Mouse (Mus musculus) neural tube, embryonic 11.5 days (tissue): Measurements from ENCODE around the gene Ift172. TPM values are rescaled to one million over a fixed set of nuclear protein-coding genes. Genes with fewer than 3 reads are reported as not detected.

Source experiments
- ATAC-seq: fragments of 200-750 bp; cut with Nextera tagmentation; 2 replicates; pipeline ENCODE4 v1.8.0; 2017; ENCODE audit warnings: moderate number of reproducible peaks, mild to moderate bottlenecking, moderate TSS enrichment, moderate library complexity; ENCODE audit not compliant: insufficient read depth, low FRiP score, low TSS enrichment
- DNase-seq: peaks from one replicate; pipeline ENCODE4 v3.0.0-alpha.2; 2015; ENCODE audit warnings: low spot score
- H3K27ac ChIP-seq: fragments of 300-500 bp; sonication (generic); 2 replicates; pipeline ENCODE4 v1.5.1; 2014; ENCODE audit warnings: low read depth, mild to moderate bottlenecking, low read length
- H3K27me3 ChIP-seq: fragments of 300-500 bp; sonication (generic); 2 replicates; pipeline ENCODE4 v1.6.1; 2014; ENCODE audit warnings: mild to moderate bottlenecking, low read length, mixed read lengths; ENCODE audit not compliant: control insufficient read depth, insufficient read depth
- H3K36me3 ChIP-seq: fragments of 300-500 bp; sonication (generic); 2 replicates; pipeline ENCODE4 v1.6.1; 2014; ENCODE audit warnings: mild to moderate bottlenecking, low read length, moderate library complexity, mixed read lengths; ENCODE audit not compliant: control insufficient read depth, insufficient read depth
- H3K4me1 ChIP-seq: fragments of 300-500 bp; sonication (generic); 2 replicates; pipeline ENCODE4 v1.6.1; 2014; ENCODE audit warnings: low read length, mixed read lengths; ENCODE audit not compliant: control insufficient read depth, insufficient read depth
- H3K4me2 ChIP-seq: fragments of 300-500 bp; sonication (generic); 2 replicates; pipeline ENCODE4 v1.6.1; 2014; ENCODE audit warnings: low read depth, mild to moderate bottlenecking, moderate library complexity
- H3K4me3 ChIP-seq: fragments of 300-500 bp; sonication (generic); 2 replicates; pipeline ENCODE4 v1.5.1; 2014; ENCODE audit warnings: low read depth, low read length
- H3K9ac ChIP-seq: fragments of 300-500 bp; sonication (generic); 2 replicates; pipeline ENCODE4 v1.6.1; 2014; ENCODE audit warnings: mild to moderate bottlenecking, low read length
- H3K9me3 ChIP-seq: fragments of 300-500 bp; sonication (generic); 2 replicates; pipeline ENCODE4 v1.6.1; 2016; ENCODE audit warnings: low read length; ENCODE audit not compliant: control insufficient read depth
- WGBS: fragments of 180-500 bp; shearing (Covaris S2); extraction: QIAGEN DNeasy Blood & Tissue Kit; methylation state at CpG from one replicate; pipeline ENCODE4 v1.1.7; 2014; 5-methylcytosine and 5-hydroxymethylcytosine counted together
- polyA plus RNA-seq: library from polyadenylated mRNA; unstranded; fragments of >200 nt; fragmentation: Nextera tagmentation; extraction: Ambion mirVana; gene quantifications from 2 replicates; pipeline ENCODE4 v1.2.1, GENCODE M21; 2014

The Ift172 gene
- polyA plus RNA-seq, 1 experiment from 2014 or later, result 33.0 TPM

GRCm38 (mm10) chr5:31226641-31227040 lies 64.3 kb downstream of the Ift172 start:
- WGBS, result 85% methylated on average over 1 of the region's 1 CpGs
- DNase-seq (no peak), ATAC-seq (no peak)
- H3K4me3 ChIP-seq, result no peak overlapping the region
- H3K4me1 ChIP-seq, result no peaks in the 10 kb centered on the region
- H3K27ac ChIP-seq, result no peak overlapping the region
- no peaks in the 10 kb centered on the region for H3K36me3 ChIP-seq
- H3K9me3 ChIP-seq, result no peaks in the 10 kb centered on the region
- H3K27me3 ChIP-seq, result no peaks in the 10 kb centered on the region
- no peak overlapping the region for H3K9ac ChIP-seq
- H3K4me2 ChIP-seq, result no peak overlapping the region

DNA sequence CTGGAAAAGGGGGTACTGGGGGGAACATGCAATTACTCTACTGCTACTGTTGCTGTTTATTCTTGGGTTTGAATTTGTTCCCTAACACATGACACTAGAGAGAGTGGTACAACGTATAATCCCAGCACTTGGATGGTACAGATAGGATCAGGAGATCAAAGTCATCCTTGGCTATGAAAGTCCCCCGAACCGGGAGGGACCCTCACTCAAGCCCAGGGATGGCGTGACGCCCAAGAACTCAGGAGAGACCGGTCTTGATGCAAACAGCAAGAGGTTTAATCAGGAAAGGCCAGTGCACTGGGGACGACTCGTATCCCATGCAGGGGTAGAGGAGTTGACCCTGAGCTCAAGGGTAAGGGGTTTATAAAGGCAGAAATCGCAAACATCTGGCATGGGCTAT lies 68.2 kb downstream of the Ift172 start:
- Histone ChIP-seq H3K27me3 (no peaks in the 10 kb centered on the region), H3K9me3 (no peaks in the 10 kb centered on the region), H3K4me2 (no peak overlapping the region), H3K36me3 (no peaks in the 10 kb centered on the region), H3K4me3 (no peak overlapping the region), H3K9ac (no peak overlapping the region), H3K4me1 (no peaks in the 10 kb centered on the region), H3K27ac (no peak overlapping the region)
- ATAC-seq (no peak), DNase-seq (no peak)
- WGBS, result 93% methylated on average over 9 of the region's 9 CpGs

DNA sequence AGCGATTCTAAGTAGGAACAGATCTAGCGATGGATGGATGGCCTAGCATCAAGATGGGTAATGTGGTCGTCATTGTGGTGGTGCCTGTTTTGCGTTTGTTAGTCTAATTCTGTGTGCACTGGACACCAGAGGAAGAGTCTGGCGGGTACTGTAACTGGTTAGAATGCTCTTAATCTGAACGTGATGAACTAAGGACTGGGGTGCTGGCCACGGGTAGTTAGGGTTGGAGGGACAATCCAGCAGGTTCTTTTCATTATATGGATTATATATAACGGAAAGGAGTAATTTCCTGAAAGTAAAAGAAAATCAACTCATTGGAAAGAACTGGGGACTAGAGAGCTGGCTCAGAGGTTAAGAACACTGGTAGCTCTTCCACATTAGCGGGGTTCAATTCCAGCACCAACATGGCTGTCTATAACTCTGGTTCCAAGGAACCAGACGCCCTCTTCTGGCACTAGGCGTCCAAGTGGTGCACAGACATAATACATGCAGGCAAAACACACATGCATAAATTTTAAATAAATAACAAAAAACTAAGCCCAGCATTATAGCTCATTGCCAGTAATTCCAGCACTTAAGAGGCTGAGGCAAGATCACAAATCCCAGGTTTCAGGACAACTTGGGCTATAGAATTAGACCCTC lies 69.5 kb downstream of the Ift172 start:
- 18% methylated on average over 11 of the region's 11 CpGs for WGBS
- Histone ChIP-seq H3K36me3 (no peaks in the 10 kb centered on the region), H3K9me3 (no peaks in the 10 kb centered on the region), H3K4me1 (peaks cover 2% of the 10 kb centered on the region; the same call in 1 of the 2 replicates), H3K27me3 (no peaks in the 10 kb centered on the region), H3K9ac (peak overlapping the region; percentile 93), H3K27ac (peak overlapping the region; percentile 84), H3K4me3 (peak overlapping the region; percentile 84), H3K4me2 (peak overlapping the region; percentile 84)
- ATAC-seq, result peak; percentile 28; the same call in 1 of the 2 replicates
- peak; percentile 58 for DNase-seq

DNA sequence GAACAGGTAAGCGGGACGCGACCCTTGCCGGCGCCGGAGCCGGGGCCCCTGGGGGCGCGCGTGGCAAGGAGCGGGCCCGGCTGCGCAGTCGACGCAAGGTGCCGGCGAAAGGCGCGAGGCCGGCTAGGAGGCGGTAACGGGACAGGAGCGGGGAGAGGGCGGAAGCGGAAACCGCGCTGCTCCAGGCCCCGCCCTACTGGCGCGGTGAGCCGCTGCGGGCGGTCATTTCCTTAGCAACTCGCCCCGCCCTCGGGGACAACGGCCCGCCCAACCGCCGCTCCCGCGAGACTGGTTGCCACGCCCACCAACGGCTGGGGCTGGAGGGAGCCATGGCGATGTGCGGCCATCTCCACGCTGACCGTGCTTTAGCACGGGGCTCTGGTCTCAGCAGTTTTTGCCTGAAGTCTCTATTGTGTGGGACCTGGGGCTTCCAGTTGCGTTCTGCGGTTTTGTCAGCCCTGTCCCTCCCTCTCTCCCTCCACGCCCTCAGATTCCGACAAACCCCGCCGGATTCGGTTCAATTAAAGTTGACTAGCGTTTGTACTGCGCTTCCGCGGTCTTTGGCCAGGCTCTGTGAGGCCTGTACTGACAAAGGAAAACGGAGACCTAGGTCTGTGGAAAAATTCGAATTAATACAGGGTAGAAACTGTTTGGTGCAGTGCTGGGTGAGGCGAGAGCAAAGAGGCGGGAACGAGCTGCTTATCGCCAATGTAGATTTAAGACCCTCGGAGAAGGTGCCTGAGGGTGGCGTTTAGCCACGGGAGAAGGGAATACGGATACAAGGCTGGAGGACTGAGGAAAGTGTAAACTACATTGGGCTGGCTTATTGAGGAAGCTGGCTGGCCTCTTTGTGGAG lies 70.2 kb downstream of the Ift172 start, which contains the start of gene Ppm1g:
Gene Ppm1g, minus strand, starts transcription at position 240 of the 856 bp plus-strand sequence.
- ATAC-seq (peak; percentile 92), DNase-seq (peak; percentile 98)
- 0% methylated on average over 70 of the region's 70 CpGs for WGBS
- Histone ChIP-seq H3K4me1 (peaks cover 2% of the 10 kb centered on the region; the same call in 1 of the 2 replicates), H3K4me3 (peak within 1 kb of the TSS; percentile 84), H3K4me2 (peak within 1 kb of the TSS; percentile 84), H3K9me3 (no peaks in the 10 kb centered on the region), H3K27me3 (no peaks in the 10 kb centered on the region), H3K9ac (peak within 1 kb of the TSS; percentile 93), H3K27ac (peak within 1 kb of the TSS; percentile 84), H3K36me3 (no peaks in the 10 kb centered on the region)

GRCm38 (mm10) chr5:31219911-31220447 lies 70.9 kb downstream of the Ift172 start:
- peak; percentile 77 for ATAC-seq
- no peak for DNase-seq

GRCm38 (mm10) chr5:31219474-31219873 lies 71.4 kb downstream of the Ift172 start:
- Histone ChIP-seq H3K27me3 (no peaks in the 10 kb centered on the region), H3K36me3 (no peaks in the 10 kb centered on the region), H3K4me2 (peak overlapping the region; percentile 84), H3K9ac (peak overlapping the region; percentile 93), H3K9me3 (no peaks in the 10 kb centered on the region), H3K4me3 (peak overlapping the region; percentile 84), H3K27ac (no peak overlapping the region; the same call in 1 of the 2 replicates), H3K4me1 (peaks cover 2% of the 10 kb centered on the region; the same call in 1 of the 2 replicates)
- 2% methylated on average over 11 of the region's 11 CpGs for WGBS
- no peak for ATAC-seq
- no peak for DNase-seq

More at GRCm38 (mm10) chr5:31219911-31220447, 70.9 kb downstream of the Ift172 start:
- Histone ChIP-seq H3K36me3 (no peaks in the 10 kb centered on the region), H3K9me3 (no peaks in the 10 kb centered on the region), H3K9ac (peak overlapping the region; percentile 93), H3K4me2 (peak overlapping the region; percentile 84), H3K4me1 (peaks cover 2% of the 10 kb centered on the region; the same call in 1 of the 2 replicates), H3K27me3 (no peaks in the 10 kb centered on the region), H3K27ac (peak overlapping the region; percentile 84), H3K4me3 (peak overlapping the region; percentile 84)
- WGBS, result under 1% methylated on average over 40 of the region's 40 CpGs

- no peaks in the 10 kb centered on the region for H3K9me3 ChIP-seq
- ATAC-seq (no peak), DNase-seq (no peak)
- peak overlapping the region; percentile 84 for H3K4me2 ChIP-seq
- no peaks in the 10 kb centered on the region for H3K36me3 ChIP-seq
- no peaks in the 10 kb centered on the region for H3K27me3 ChIP-seq
- WGBS, result 4% methylated on average over 2 of the region's 2 CpGs
- no peak overlapping the region for H3K27ac ChIP-seq
- peak overlapping the region; percentile 84 for H3K4me3 ChIP-seq
- peaks cover 2% of the 10 kb centered on the region; the same call in 1 of the 2 replicates for H3K4me1 ChIP-seq
- no peak overlapping the region for H3K9ac ChIP-seq
Measured at GRCm38 (mm10) chr5:31219070-31219469, 71.8 kb downstream of the Ift172 start.

DNA sequence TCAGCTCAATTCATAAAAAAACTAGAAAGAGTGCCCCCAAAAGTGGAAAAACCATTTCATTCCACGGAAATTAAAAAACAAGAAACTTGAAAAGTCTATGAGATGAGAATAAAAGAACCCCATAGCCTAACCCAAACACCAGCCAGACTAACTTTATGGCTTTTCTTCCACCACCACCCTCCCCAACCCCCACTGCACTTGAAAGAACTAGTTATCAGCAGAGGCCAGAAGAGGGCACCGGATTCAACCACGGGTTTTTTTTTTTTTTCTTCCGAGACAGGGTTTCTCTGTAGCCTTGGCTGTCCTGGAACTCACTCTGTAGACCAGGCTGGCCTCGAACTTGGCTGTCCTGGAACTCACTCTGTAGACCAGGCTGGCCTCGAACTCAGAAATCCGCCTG lies 72.6 kb downstream of the Ift172 start:
- ATAC-seq (no peak), DNase-seq (no peak)
- Histone ChIP-seq H3K36me3 (no peaks in the 10 kb centered on the region), H3K4me2 (no peak overlapping the region), H3K9me3 (no peaks in the 10 kb centered on the region), H3K27ac (no peak overlapping the region), H3K4me3 (no peak overlapping the region), H3K27me3 (no peaks in the 10 kb centered on the region), H3K4me1 (peaks cover 2% of the 10 kb centered on the region; the same call in 1 of the 2 replicates), H3K9ac (no peak overlapping the region)
- WGBS, result 56% methylated on average over 7 of the region's 7 CpGs
